Mouse (Mus musculus): Measurements from ENCODE around the gene Trub2. TPM values are rescaled to one million over a fixed set of nuclear protein-coding genes. Genes with fewer than 3 reads are reported as not detected.

Trub2 gene
- polyA plus RNA-seq, 1 experiment = 29.8 TPM

DNA sequence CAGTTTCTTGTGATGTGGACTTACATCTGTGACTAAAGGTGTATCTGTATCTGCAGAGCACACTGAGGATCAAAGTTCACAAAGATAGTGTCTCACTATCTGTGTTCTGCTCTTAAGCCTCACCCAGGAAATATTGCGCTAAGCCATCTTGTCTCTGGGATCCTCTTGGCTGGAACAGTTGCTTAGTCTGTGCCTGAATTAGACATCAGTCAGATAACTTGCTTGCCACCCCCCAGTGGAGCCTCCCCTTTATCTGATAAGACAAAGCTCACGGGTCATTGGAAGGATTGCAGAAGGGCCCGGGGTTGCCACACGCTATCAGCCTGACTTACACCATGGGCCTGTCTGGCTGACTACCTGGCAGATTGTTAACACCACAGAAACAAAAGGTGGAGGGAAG is 15.0 kb downstream of the Trub2 start:
- H3K27me3 ChIP-seq (ENCODE audit: control insufficient read depth, insufficient read depth, low read length) = no peaks in the 10 kb centered on the region
- no peak for TF ChIP-seq CTCF (IDR thresholded peaks at IDR 0.05; ENCODE audit: extremely low read depth, insufficient read length, insufficient replicate concordance, low read depth, low read length)
- no peak for TF ChIP-seq POLR2A (IDR thresholded peaks at IDR 0.05; ENCODE audit: low read depth, low read length)
- peak overlapping the region; percentile 88 for H3K27ac ChIP-seq (ENCODE audit: insufficient read depth, low read depth, low read length)
- peaks cover 16% of the 10 kb centered on the region for H3K36me3 ChIP-seq (ENCODE audit: control insufficient read depth, insufficient read depth, low read length)
- H3K4me1 ChIP-seq (ENCODE audit: control insufficient read depth, insufficient read depth, insufficient read length, low read length) = peaks cover 43% of the 10 kb centered on the region
- 28% methylated on average over 4 of the region's 4 CpGs for WGBS
- no peak overlapping the region for H3K4me3 ChIP-seq (ENCODE audit: low read depth, low read length)

DNA sequence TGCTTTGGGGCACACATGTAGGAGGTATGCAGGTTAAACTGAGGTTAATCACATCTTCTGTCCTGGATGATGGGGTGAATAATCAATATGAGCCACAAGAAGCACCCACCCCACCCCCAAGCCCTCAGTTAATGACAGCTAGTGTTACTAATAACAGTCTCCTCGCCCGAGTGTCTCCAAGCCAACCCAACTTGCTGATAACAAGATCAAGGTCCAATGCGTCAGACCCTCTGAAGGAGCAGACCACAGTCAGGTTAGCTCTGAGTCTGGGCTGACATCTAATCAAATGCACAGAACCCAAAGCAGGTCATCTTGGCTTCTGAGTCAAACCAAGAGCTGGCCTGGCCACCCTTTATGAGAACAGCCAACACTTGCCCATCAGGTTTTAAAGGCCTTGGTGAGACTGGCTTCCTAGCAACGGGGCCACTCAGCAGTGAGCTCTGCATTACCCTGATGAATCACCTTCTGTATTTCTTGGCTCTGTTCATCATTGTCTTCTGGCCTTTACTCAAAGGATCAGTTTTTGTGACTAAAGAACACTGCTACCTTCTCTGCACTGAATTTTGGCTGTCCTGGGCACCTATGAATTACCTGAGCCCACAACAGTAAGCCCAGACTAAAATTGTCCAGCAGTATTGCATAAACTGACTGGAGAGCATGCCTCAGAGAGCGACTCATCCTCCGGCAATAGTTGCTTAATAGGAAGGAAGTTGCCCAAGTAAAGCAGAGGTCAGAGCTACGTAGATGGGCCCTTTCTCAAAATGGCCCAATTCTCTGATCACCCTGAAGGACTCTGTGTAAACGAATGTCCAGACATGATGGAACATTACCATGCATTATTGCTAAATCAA is 16.5 kb downstream of the Trub2 start:
- TF ChIP-seq CTCF (IDR thresholded peaks at IDR 0.05; ENCODE audit: extremely low read depth, insufficient read length, insufficient replicate concordance, low read depth, low read length) (no peak), POLR2A (IDR thresholded peaks at IDR 0.05; ENCODE audit: low read depth, low read length) (no peak)
- Histone ChIP-seq H3K4me3 (ENCODE audit: low read depth, low read length) (no peak overlapping the region), H3K27me3 (ENCODE audit: control insufficient read depth, insufficient read depth, low read length) (no peaks in the 10 kb centered on the region), H3K36me3 (ENCODE audit: control insufficient read depth, insufficient read depth, low read length) (peaks cover 2% of the 10 kb centered on the region; the same call in 1 of the 2 replicates), H3K4me1 (ENCODE audit: control insufficient read depth, insufficient read depth, insufficient read length, low read length) (peaks cover 52% of the 10 kb centered on the region), H3K27ac (ENCODE audit: insufficient read depth, low read depth, low read length) (peak overlapping the region; percentile 97)
- WGBS = 32% methylated on average over 8 of the region's 8 CpGs

- peaks cover 50% of the 10 kb centered on the region for H3K4me1 ChIP-seq (ENCODE audit: control insufficient read depth, insufficient read depth, insufficient read length, low read length)
- H3K27me3 ChIP-seq (ENCODE audit: control insufficient read depth, insufficient read depth, low read length) = no peaks in the 10 kb centered on the region
- H3K27ac ChIP-seq (ENCODE audit: insufficient read depth, low read depth, low read length) = peak overlapping the region; percentile 97
- no peak overlapping the region for H3K4me3 ChIP-seq (ENCODE audit: low read depth, low read length)
- no peaks in the 10 kb centered on the region for H3K36me3 ChIP-seq (ENCODE audit: control insufficient read depth, insufficient read depth, low read length)
- TF ChIP-seq CTCF (IDR thresholded peaks at IDR 0.05; ENCODE audit: extremely low read depth, insufficient read length, insufficient replicate concordance, low read depth, low read length) (peak; percentile 39; the same call in 1 of the 2 replicates), POLR2A (IDR thresholded peaks at IDR 0.05; ENCODE audit: low read depth, low read length) (no peak)
Measured at GRCm38 (mm10) chr2:29770162-29770561, 18.1 kb downstream of the Trub2 start.

- Histone ChIP-seq H3K27ac (ENCODE audit: insufficient read depth, low read depth, low read length) (no peak overlapping the region; the same call in 1 of the 2 replicates), H3K4me3 (ENCODE audit: low read depth, low read length) (no peak overlapping the region), H3K27me3 (ENCODE audit: control insufficient read depth, insufficient read depth, low read length) (no peaks in the 10 kb centered on the region), H3K4me1 (ENCODE audit: control insufficient read depth, insufficient read depth, insufficient read length, low read length) (peaks cover 42% of the 10 kb centered on the region), H3K36me3 (ENCODE audit: control insufficient read depth, insufficient read depth, low read length) (no peaks in the 10 kb centered on the region)
- 24% methylated on average over 9 of the region's 9 CpGs for WGBS
- no peak for TF ChIP-seq CTCF (IDR thresholded peaks at IDR 0.05; ENCODE audit: extremely low read depth, insufficient read length, insufficient replicate concordance, low read depth, low read length)
Measured at GRCm38 (mm10) chr2:29768901-29769300, 19.4 kb downstream of the Trub2 start.

DNA sequence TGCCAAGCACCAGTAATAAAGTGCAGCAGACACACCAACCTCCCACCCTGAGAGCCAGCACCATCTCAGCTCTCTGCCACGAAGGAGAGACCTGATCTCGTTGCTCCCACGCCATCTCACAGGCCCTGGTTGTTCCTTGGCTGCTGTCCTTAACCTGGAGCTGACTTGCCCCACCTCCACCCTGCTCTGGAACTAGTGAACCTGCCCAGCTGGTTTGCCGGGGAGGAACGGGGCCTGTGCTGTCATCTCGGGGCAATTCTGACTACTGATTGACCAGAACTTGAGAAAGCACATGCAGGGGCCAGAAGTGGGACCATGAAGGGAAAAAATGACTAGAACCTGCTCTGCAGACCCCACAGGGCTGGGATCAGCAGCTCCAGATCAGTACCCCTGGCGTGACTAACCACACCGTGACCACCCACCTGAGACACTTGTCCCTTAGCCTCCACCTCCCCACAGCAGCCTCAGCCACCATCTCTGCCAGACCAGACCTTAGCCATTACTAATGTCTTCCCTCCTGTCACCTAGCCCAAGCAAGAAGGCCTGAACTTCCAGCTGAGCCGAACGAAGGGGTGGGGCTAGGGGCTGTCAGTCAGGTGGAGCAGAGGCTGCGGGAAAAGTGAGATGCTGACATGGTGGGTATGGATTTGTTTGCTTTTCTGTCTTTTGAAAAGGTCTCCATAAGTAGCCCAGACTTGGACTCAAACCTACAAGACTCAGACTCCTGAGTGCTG is 20.2 kb downstream of the Trub2 start:
- peaks cover 39% of the 10 kb centered on the region for H3K4me1 ChIP-seq (ENCODE audit: control insufficient read depth, insufficient read depth, insufficient read length, low read length)
- H3K36me3 ChIP-seq (ENCODE audit: control insufficient read depth, insufficient read depth, low read length) = no peaks in the 10 kb centered on the region
- no peaks in the 10 kb centered on the region for H3K27me3 ChIP-seq (ENCODE audit: control insufficient read depth, insufficient read depth, low read length)
- no peak overlapping the region for H3K4me3 ChIP-seq (ENCODE audit: low read depth, low read length)
- 37% methylated on average over 11 of the region's 11 CpGs for WGBS
- H3K27ac ChIP-seq (ENCODE audit: insufficient read depth, low read depth, low read length) = peak overlapping the region; percentile 11; the same call in 1 of the 2 replicates
- TF ChIP-seq POLR2A (IDR thresholded peaks at IDR 0.05; ENCODE audit: low read depth, low read length) = no peak
- TF ChIP-seq CTCF (IDR thresholded peaks at IDR 0.05; ENCODE audit: extremely low read depth, insufficient read length, insufficient replicate concordance, low read depth, low read length) = no peak

DNA sequence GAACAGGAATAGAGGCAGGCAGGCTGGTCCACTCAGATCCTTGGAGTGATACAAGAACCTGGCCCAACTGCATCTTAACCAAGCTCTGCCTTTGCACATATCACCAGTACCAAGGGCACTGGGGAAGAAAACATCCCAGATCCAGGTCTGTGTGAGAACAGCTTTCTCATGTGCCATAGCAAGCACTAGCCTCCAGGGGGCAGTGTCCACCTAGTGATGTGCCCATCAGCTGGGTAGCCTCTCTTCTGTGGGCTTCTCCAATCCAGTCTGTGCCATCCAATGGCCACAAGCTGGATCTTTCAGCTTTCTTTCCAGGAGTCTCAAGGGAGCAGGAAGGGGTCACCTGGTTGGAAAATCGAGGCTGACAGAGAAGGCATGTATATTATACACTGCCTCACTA is 23.5 kb downstream of the Trub2 start:
- no peaks in the 10 kb centered on the region for H3K36me3 ChIP-seq (ENCODE audit: control insufficient read depth, insufficient read depth, low read length)
- H3K27me3 ChIP-seq (ENCODE audit: control insufficient read depth, insufficient read depth, low read length) = no peaks in the 10 kb centered on the region
- H3K4me1 ChIP-seq (ENCODE audit: control insufficient read depth, insufficient read depth, insufficient read length, low read length) = peaks cover 18% of the 10 kb centered on the region
- 0% methylated on average over 1 of the region's 1 CpGs for WGBS
- TF ChIP-seq POLR2A (IDR thresholded peaks at IDR 0.05; ENCODE audit: low read depth, low read length) = no peak
- TF ChIP-seq CTCF (IDR thresholded peaks at IDR 0.05; ENCODE audit: extremely low read depth, insufficient read length, insufficient replicate concordance, low read depth, low read length) = peak; percentile 92; the same call in 1 of the 2 replicates
- no peak overlapping the region for H3K27ac ChIP-seq (ENCODE audit: insufficient read depth, low read depth, low read length)
- H3K4me3 ChIP-seq (ENCODE audit: low read depth, low read length) = no peak overlapping the region

GRCm38 (mm10) chr2:29755693-29756092 is 32.6 kb downstream of the Trub2 start:
- TF ChIP-seq CTCF (IDR thresholded peaks at IDR 0.05; ENCODE audit: extremely low read depth, insufficient read length, insufficient replicate concordance, low read depth, low read length) (no peak), POLR2A (IDR thresholded peaks at IDR 0.05; ENCODE audit: low read depth, low read length) (no peak)
- Histone ChIP-seq H3K27ac (ENCODE audit: insufficient read depth, low read depth, low read length) (no peak overlapping the region), H3K4me3 (ENCODE audit: low read depth, low read length) (no peak overlapping the region), H3K4me1 (ENCODE audit: control insufficient read depth, insufficient read depth, insufficient read length, low read length) (peaks cover 6% of the 10 kb centered on the region), H3K27me3 (ENCODE audit: control insufficient read depth, insufficient read depth, low read length) (peaks cover 18% of the 10 kb centered on the region), H3K36me3 (ENCODE audit: control insufficient read depth, insufficient read depth, low read length) (no peaks in the 10 kb centered on the region)
